Mouse (Mus musculus) olfactory bulb, adult 2 months (tissue): ENCODE measurements at regions not wholly inside any gene's neighbourhood (a gene's known extent, or its start where the extent isn't known, plus 50 kb on each side); places are given as distances from the start of the nearest gene placed in this dataset.

Experiments used
- H3K27ac ChIP-seq: fragments of 200-500 bp; 2 replicates; pipeline ENCODE4 v1.5.1; 2012; ENCODE audit warnings: low read depth, low read length; ENCODE audit not compliant: insufficient read depth
- H3K4me1 ChIP-seq: fragments of 200-500 bp; 2 replicates; pipeline ENCODE4 v1.6.1; 2012; ENCODE audit warnings: low read length; ENCODE audit not compliant: control insufficient read depth, insufficient read depth
- H3K4me3 ChIP-seq: fragments of 200-500 bp; 2 replicates; pipeline ENCODE4 v1.5.1; 2012; ENCODE audit warnings: mild to moderate bottlenecking, low read depth, low read length, moderate library complexity; ENCODE audit not compliant: insufficient read depth
- CTCF ChIP-seq: fragments of 200-500 bp; IDR thresholded peaks from 2 replicates; pipeline ENCODE4 v1.5.1; 2012; ENCODE audit warnings: low read depth, mild to moderate bottlenecking, low read length, moderate library complexity; ENCODE audit not compliant: insufficient read depth
- POLR2A ChIP-seq: fragments of 200-500 bp; IDR thresholded peaks from 2 replicates; pipeline ENCODE4 v1.6.1; 2012; ENCODE audit warnings: mild to moderate bottlenecking, low read depth, low read length, moderate library complexity; ENCODE audit not compliant: insufficient read depth
- WGBS: fragments of 180-500 bp; shearing (Covaris S2); methylation state at CpG from one replicate; pipeline ENCODE4 v1.1.7; 2018; 5-methylcytosine and 5-hydroxymethylcytosine counted together

DNA sequence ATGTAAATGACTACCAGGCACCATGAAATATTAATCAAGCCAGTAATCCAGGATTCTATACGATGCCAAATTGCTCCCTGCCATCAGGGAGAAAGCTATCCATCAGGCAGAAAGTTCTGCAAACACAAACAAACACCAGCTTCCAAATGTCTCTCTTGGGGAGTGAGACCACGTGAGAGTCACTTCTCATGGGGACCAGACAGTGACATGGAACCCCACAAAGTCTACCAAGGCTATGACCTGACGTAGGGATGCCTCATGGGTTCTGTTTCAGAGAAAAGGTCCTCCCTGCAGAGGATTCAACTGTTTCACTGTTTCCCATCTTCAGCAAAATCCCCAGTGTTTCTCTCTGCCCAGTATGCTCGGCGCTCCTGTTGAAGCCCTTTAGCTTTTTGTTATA is 71.6 kb upstream of the Eepd1 start:
- TF ChIP-seq POLR2A, result no peak
- no peak for TF ChIP-seq CTCF
- 85% methylated on average over 5 of the region's 5 CpGs for WGBS
- Histone ChIP-seq H3K4me1 (no peaks in the 10 kb centered on the region), H3K27ac (no peak overlapping the region), H3K4me3 (no peak overlapping the region)

- WGBS, result 93% methylated on average over 3 of the region's 3 CpGs
- TF ChIP-seq POLR2A, result no peak
- no peak for TF ChIP-seq CTCF
- H3K4me3 ChIP-seq, result no peak overlapping the region
- no peak overlapping the region for H3K27ac ChIP-seq
- H3K4me1 ChIP-seq, result no peaks in the 10 kb centered on the region
These were observed 67.5 kb upstream of the Eepd1 start for GRCm38 (mm10) chr9:25413873-25414272.

DNA sequence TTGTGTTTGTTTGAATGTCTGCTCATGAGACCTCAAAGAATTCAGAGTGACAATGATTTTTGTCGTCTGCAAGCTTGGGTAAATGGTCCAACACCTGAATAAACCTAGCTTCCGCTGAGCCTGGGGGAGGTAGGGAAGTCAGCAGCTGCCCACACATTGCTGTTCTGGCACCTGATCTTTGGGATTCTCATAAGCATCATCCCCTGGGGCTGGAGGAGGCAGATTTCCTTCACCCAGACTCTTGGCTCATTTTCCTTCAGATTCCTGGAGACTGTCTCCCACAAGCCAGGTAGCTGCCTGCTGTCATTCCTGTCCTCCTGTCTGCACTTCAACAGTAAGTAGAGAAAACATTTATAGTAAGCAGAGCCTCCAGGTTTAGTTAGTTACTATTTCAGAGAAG is 67.0 kb upstream of the Eepd1 start:
- Histone ChIP-seq H3K27ac (no peak overlapping the region), H3K4me1 (no peaks in the 10 kb centered on the region), H3K4me3 (no peak overlapping the region)
- TF ChIP-seq POLR2A (no peak), CTCF (no peak)
- WGBS, result 66% methylated on average over 2 of the region's 2 CpGs

DNA sequence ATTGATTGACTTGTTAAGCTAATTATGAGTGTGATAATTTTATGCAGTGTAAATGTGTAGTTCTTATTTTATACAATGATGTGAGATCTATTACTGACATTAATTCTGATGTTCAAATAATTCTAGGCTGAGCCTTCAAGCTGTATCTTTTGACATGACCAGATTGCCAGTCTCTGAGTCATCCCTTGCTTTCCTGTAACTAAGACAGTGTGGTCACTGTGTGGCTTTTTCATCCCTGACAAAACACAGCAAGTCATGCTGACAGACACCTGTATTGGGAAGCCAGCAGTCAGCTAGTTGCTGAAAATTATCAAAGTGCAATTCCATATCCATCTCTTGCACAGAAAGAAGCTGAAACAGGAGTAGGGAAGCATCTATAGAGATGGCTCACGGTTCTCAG is 54.4 kb upstream of the Eepd1 start:
- Histone ChIP-seq H3K27ac (no peak overlapping the region), H3K4me1 (no peaks in the 10 kb centered on the region), H3K4me3 (no peak overlapping the region)
- TF ChIP-seq CTCF, result no peak
- TF ChIP-seq POLR2A, result no peak
- WGBS, result 98% methylated on average over 1 of the region's 1 CpGs

DNA sequence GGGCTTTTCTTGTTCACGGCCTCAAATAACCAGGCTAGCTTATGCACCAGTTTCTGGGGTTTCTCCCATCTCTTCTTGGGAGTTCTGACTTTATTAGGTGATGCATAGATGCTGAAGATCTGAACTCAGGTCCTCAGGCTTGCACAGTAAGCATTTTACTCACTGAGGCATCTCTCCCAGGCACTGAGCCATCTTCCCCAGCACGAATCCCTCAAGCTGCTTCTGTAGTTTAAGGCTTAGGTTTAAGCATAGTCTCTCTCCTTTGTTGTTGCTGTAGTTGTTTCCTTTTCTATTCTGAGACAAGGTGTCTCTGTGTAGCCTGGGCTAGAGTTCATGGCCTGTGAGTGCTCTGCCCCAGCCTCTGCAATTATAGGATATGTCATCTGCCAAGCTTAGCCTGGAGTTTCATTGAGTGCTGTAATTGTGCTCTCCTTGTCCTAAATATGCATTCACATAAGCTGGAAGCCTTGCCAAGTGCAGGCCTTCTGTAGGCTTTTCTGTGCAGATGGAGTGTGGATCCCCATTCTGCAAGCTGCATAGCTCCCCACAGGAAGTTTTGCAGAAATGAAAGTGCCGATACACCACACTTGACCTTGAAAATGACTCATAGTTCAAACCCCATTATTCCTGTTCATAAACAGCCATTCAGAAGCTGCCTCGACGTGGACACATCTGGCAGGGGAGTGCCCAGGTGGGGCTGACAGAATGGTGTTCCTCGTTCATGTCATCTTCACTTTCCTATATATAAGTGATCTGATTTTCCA is 51.7 kb upstream of the Eepd1 start:
- 71% methylated on average over 6 of the region's 6 CpGs for WGBS
- Histone ChIP-seq H3K4me1 (no peaks in the 10 kb centered on the region), H3K4me3 (no peak overlapping the region), H3K27ac (no peak overlapping the region)
- no peak for TF ChIP-seq POLR2A
- TF ChIP-seq CTCF, result no peak
